Mouse (Mus musculus) brain, adult 2 months (tissue): ENCODE data around the gene Dars2.
"Not testable (repeated sequence)": the region's sequence is repeated elsewhere in the genome, so short reads cannot be mapped to it uniquely, and the experiment has no call there.

Experiments
- DNase-seq: peaks from one replicate; pipeline ENCODE4 v3.0.0; 2011; ENCODE audit warnings: low read depth, low spot score

Gene Dars2

GRCm38 (mm10) chr1:161035786-161036404, 34.6 kb downstream of the Dars2 start:
- peak; percentile 49 for DNase-seq

DNA sequence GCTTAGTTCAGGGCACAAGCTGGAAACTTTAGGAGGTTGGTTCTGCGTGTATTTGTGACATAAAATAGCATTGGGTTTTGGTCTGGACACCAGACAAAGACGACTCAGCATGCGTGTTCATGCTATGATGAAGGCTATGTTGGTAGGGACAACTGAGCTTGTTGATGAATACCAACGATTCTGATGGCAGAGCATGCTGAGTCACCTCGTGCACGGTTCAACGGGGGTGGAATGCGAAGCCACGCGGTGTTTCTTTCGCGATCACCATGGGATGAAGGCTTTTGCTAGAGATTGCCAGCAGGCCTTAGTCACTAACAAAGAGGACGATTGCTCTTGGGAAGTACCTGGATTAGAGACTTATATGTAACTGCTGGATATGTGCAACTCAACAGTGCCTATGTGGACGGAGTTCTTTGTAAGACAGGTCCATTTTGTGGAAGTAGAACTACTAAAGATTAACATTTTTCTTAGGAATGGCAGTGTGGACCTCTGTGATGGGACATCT, 35.1 kb downstream of the Dars2 start:
- peak; percentile 77 for DNase-seq

DNA sequence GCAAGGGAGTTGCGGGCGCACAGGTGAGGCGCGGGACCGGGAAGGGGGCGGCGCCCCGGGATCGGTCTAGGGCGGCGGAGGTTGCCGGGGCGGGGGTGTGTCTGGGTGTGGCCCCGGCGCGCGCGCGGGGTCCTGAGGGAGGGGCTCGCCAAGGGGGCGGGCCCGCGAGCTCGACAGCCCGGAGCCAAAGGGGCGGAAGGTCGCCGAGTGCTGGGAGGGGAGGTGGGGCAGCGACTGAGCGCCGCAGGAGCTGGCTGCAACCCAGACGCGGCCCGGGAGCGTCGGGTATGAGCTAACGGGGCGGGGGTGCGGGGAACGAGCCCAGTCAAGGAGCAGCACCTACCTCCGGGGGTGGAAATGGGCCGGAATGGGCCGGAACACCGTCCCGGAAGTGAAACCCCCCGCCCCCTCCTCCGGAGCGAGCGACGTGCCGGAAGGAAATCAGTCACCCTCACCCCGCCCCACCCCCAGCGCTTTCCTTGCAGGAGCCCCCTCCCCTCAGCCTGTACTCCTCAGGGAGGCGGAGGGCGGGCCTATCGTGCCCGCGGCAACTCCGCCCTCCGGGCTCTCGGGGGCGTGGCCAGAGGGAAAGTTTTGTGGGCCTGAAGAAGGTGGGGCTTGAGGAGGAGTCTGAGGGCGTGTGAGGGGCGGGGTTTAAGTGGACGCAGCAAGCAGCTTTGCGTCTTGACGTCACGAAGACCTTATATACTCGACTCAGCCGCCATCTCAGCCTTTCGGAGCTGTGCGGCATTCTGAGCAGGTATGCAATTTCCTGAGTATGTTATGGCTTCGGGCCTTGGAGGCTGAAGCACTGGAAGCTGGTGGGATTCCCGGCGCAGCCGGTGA, 35.8 kb downstream of the Dars2 start, which contains the start of gene Zbtb37:
Gene Zbtb37 (minus strand): TSS at position 415 of the 846 bp plus-strand sequence.
- DNase-seq: peak; percentile 100

DNA sequence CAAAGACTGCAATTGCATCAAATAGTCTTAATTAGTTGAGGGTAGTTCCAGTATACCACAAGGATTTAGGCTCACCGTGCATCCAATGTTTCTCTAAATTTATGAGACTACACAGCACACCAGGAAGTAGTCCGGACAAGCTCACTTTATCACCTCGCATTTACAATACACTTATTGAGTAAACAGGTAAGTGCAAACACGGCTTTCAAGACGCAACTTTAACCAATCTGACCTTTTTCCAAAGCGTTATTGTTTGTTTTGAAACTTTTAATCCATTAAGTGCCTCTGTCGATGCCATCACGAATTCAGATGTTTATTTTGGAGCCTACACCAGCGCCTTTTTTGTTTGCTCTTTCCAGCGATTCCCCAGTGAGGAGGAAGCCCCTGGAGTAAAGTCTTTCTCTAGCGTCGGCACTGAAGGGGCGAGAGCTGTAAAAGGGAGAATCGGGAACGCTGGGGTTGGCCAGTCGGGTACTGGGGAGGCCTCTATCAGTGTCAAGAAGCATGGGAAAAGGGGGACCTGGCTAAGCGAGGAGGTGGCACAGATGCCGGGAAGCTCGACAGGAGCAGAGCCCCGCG, 36.5 kb downstream of the Dars2 start:
- DNase-seq: no peak

DNA sequence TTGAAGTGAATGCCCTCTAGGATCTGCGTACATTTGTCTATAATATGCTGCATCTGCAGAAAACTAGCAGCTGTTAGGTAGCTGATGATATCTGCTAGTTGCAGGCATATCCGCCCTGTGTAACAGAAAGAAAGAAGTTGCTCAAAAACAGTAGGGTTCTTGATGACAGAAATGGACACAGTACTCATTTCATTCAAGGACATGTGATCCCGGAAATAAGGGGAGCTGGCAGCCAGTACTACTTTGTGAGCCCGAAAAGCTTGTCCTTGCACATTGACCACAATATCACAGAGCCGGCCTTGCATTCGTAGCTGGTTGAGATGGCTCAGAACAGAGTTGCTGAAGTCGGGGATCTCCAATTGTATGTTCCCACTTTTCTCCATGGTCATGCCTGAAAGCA, 38.1 kb downstream of the Dars2 start:
- peak; percentile 41 for DNase-seq

DNA sequence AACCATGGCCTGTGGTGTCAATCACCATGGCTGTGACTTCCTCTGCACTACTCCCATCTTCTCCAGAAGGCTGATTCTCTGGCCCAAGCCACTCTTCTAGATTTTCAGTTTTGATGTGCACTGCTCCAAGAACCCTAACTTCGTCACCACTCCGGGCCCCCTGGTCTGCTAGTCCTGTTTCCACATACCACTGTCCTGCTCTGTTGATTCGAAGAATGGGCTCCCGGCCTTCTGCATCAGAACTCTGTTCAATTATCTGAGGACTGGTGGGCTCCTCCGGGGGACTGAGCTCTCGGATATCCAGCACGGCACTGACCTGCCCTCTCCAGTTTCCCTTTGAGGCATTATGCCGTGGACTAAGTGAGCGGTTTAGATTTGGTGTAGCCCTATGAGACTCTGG, 38.6 kb downstream of the Dars2 start:
- DNase-seq: no peak

DNA sequence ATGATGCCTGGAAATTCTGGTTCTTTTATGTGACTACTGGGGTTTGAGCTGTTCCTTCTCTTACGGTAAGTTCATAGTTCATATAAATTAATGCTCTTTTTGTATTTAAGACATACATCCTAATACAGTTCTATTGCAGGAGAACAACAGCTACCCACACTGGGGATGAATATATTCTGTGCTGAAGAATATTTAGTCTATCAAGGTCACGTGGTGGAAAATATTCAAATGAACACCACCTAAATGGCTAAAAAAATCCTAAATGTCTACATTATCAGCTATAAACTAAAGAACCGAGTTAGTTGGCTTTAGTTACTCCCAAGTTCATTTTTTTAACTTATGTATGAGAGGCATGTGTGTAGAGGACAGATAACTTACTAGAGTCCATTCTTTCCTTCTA, 40.4 kb downstream of the Dars2 start:
- DNase-seq: no peak

GRCm38 (mm10) chr1:161028427-161028826, 42.0 kb downstream of the Dars2 start:
- DNase-seq: not testable (repeated sequence)

DNA sequence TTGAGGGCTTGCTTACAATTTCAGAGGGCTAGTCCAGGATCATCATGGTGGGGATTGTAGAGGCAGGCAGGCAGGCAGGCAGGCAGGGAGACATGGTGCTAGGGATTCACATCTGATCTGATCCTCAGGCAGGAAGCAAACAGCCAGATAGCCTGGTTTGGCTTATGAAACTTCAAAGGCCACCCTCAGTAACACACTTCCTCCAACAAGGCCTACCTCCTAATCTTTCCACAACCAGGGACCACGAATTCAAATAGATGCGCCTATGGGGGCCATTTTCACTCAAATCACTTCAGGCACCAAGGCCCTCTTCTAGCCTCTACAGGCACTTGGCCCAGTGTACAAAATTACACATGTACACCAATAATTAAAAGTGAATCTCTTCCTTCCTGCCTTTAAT, 43.3 kb downstream of the Dars2 start:
- DNase-seq: no peak

- DNase-seq: no peak
Measured at GRCm38 (mm10) chr1:161025410-161026210, 44.8 kb downstream of the Dars2 start.

- no peak for DNase-seq
Measured at GRCm38 (mm10) chr1:161020051-161020450, 50.4 kb downstream of the Dars2 start.

- DNase-seq: no peak
Measured at GRCm38 (mm10) chr1:161016378-161016777, 54.1 kb downstream of the Dars2 start.

DNA sequence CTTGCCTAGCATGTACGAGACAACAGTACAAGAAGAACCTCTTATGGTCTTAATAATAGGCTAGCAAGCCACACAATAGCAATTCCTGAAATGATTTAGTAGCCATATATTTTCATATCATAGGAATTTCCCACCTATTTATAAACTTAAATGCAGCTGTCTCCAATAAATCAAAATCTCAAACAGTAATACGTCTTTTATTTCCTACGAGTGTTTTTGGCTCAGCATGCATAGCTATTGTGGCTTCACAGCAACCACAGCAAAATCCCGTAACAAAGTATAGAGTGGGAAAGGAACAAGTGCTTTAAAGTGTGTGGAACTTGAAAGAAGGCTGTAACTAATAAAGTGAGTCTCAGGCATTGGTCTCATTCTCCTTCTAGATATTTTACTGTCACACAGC, 60.0 kb downstream of the Dars2 start:
- DNase-seq: no peak

GRCm38 (mm10) chr1:161008038-161008437, 62.4 kb downstream of the Dars2 start:
- DNase-seq: no peak

GRCm38 (mm10) chr1:161006471-161006870, 64.0 kb downstream of the Dars2 start:
- DNase-seq: no peak

DNA sequence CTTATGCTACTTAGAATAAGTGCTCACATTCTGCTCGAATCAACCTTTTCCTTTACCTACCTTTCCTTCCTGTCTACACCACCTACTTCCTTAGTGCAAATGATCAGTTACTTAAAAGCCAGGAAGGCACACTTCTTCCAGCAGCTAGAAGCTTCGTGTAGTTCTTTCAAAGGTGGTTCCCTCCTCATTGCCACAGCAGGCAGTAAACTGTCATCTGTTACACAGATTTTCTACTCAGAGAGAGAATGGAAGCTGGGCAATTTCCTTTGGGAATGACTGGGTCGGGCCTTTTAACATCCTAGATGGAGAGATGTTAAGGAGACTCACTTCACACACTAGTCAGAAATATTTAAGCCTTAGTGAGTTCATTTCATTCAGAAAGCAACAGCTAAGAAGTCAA, 64.9 kb downstream of the Dars2 start:
- DNase-seq: no peak

- no peak for DNase-seq
Measured at GRCm38 (mm10) chr1:161004942-161005341, 65.5 kb downstream of the Dars2 start.

- DNase-seq: no peak
Measured at GRCm38 (mm10) chr1:160993851-160994250, 76.6 kb downstream of the Dars2 start.
